Mouse (Mus musculus): ENCODE data around the gene Ttll11. TPM values are rescaled to one million over a fixed set of nuclear protein-coding genes. Genes with fewer than 3 reads are reported as not detected.

The Ttll11 gene
- polyA plus RNA-seq, 1 experiment from 2014 or later: 0.75 TPM

- no peak overlapping the region for H3K4me3 ChIP-seq (ENCODE audit: low read length)
- H3K4me2 ChIP-seq (replicated peaks; ENCODE audit: low read depth, low read length): no peak overlapping the region
- ATAC-seq (ENCODE audit: low FRiP score, low TSS enrichment): no peak
- 98% methylated on average over 2 of the region's 2 CpGs for WGBS
- H3K4me1 ChIP-seq (ENCODE audit: insufficient read depth, low read length): no peaks in the 10 kb centered on the region
- no peak overlapping the region for H3K27ac ChIP-seq (ENCODE audit: low read length)
- H3K27me3 ChIP-seq (ENCODE audit: insufficient read depth, low read length): no peaks in the 10 kb centered on the region
- H3K9me3 ChIP-seq (ENCODE audit: low read length): peaks cover 2% of the 10 kb centered on the region; the same call in 1 of the 2 replicates
- H3K36me3 ChIP-seq (ENCODE audit: insufficient read depth, low read length): no peaks in the 10 kb centered on the region
- H3K9ac ChIP-seq (replicated peaks; ENCODE audit: low read length): no peak overlapping the region
Observed at GRCm38 (mm10) chr2:35801759-35802158, 178.0 kb downstream of the Ttll11 start.

- Histone ChIP-seq H3K27me3 (ENCODE audit: insufficient read depth, low read length) (no peaks in the 10 kb centered on the region), H3K4me2 (replicated peaks; ENCODE audit: low read depth, low read length) (no peak overlapping the region), H3K9me3 (ENCODE audit: low read length) (peaks cover 2% of the 10 kb centered on the region; the same call in 1 of the 2 replicates), H3K27ac (ENCODE audit: low read length) (no peak overlapping the region), H3K36me3 (ENCODE audit: insufficient read depth, low read length) (no peaks in the 10 kb centered on the region), H3K4me3 (ENCODE audit: low read length) (no peak overlapping the region), H3K4me1 (ENCODE audit: insufficient read depth, low read length) (no peaks in the 10 kb centered on the region), H3K9ac (replicated peaks; ENCODE audit: low read length) (no peak overlapping the region)
- ATAC-seq (ENCODE audit: low FRiP score, low TSS enrichment): peak; percentile 57; the same call in 1 of the 2 replicates
- WGBS: 75% methylated on average over 6 of the region's 6 CpGs
Observed at GRCm38 (mm10) chr2:35799073-35799472, 180.6 kb downstream of the Ttll11 start.

- Histone ChIP-seq H3K4me3 (ENCODE audit: low read length) (no peak overlapping the region), H3K4me1 (ENCODE audit: insufficient read depth, low read length) (no peaks in the 10 kb centered on the region), H3K4me2 (replicated peaks; ENCODE audit: low read depth, low read length) (no peak overlapping the region), H3K27ac (ENCODE audit: low read length) (no peak overlapping the region), H3K27me3 (ENCODE audit: insufficient read depth, low read length) (no peaks in the 10 kb centered on the region), H3K9ac (replicated peaks; ENCODE audit: low read length) (no peak overlapping the region), H3K9me3 (ENCODE audit: low read length) (peaks cover 2% of the 10 kb centered on the region; the same call in 1 of the 2 replicates), H3K36me3 (ENCODE audit: insufficient read depth, low read length) (no peaks in the 10 kb centered on the region)
- 20% methylated on average over 8 of the region's 8 CpGs for WGBS
- ATAC-seq (ENCODE audit: low FRiP score, low TSS enrichment): peak; percentile 76
Observed at GRCm38 (mm10) chr2:35797998-35798397, 181.7 kb downstream of the Ttll11 start.

- Histone ChIP-seq H3K27ac (ENCODE audit: low read length) (no peak overlapping the region), H3K27me3 (ENCODE audit: insufficient read depth, low read length) (no peaks in the 10 kb centered on the region), H3K4me1 (ENCODE audit: insufficient read depth, low read length) (no peaks in the 10 kb centered on the region), H3K4me3 (ENCODE audit: low read length) (no peak overlapping the region), H3K9ac (replicated peaks; ENCODE audit: low read length) (no peak overlapping the region), H3K4me2 (replicated peaks; ENCODE audit: low read depth, low read length) (no peak overlapping the region), H3K9me3 (ENCODE audit: low read length) (no peaks in the 10 kb centered on the region), H3K36me3 (ENCODE audit: insufficient read depth, low read length) (no peaks in the 10 kb centered on the region)
- 83% methylated on average over 27 of the region's 27 CpGs for WGBS
- ATAC-seq (ENCODE audit: low FRiP score, low TSS enrichment): no peak
Observed at GRCm38 (mm10) chr2:35789362-35790326, 190.1 kb downstream of the Ttll11 start.

GRCm38 (mm10) chr2:35785877-35786276 lies 193.8 kb downstream of the Ttll11 start:
- ATAC-seq (ENCODE audit: low FRiP score, low TSS enrichment): no peak
- H3K27me3 ChIP-seq (ENCODE audit: insufficient read depth, low read length): no peaks in the 10 kb centered on the region
- WGBS: 84% methylated on average over 7 of the region's 7 CpGs
- no peaks in the 10 kb centered on the region for H3K4me1 ChIP-seq (ENCODE audit: insufficient read depth, low read length)
- H3K4me3 ChIP-seq (ENCODE audit: low read length): no peak overlapping the region
- H3K9ac ChIP-seq (replicated peaks; ENCODE audit: low read length): no peak overlapping the region
- H3K27ac ChIP-seq (ENCODE audit: low read length): no peak overlapping the region
- no peaks in the 10 kb centered on the region for H3K36me3 ChIP-seq (ENCODE audit: insufficient read depth, low read length)
- no peak overlapping the region for H3K4me2 ChIP-seq (replicated peaks; ENCODE audit: low read depth, low read length)
- H3K9me3 ChIP-seq (ENCODE audit: low read length): no peaks in the 10 kb centered on the region

- Histone ChIP-seq H3K4me2 (replicated peaks; ENCODE audit: low read depth, low read length) (no peak overlapping the region), H3K4me3 (ENCODE audit: low read length) (no peak overlapping the region), H3K27me3 (ENCODE audit: insufficient read depth, low read length) (no peaks in the 10 kb centered on the region), H3K4me1 (ENCODE audit: insufficient read depth, low read length) (no peaks in the 10 kb centered on the region), H3K9me3 (ENCODE audit: low read length) (no peaks in the 10 kb centered on the region), H3K27ac (ENCODE audit: low read length) (no peak overlapping the region), H3K36me3 (ENCODE audit: insufficient read depth, low read length) (no peaks in the 10 kb centered on the region), H3K9ac (replicated peaks; ENCODE audit: low read length) (no peak overlapping the region)
- 52% methylated on average over 10 of the region's 10 CpGs for WGBS
- ATAC-seq (ENCODE audit: low FRiP score, low TSS enrichment): no peak
Observed at GRCm38 (mm10) chr2:35783368-35783767, 196.3 kb downstream of the Ttll11 start.

GRCm38 (mm10) chr2:35779266-35779665 lies 200.4 kb downstream of the Ttll11 start:
- WGBS: 87% methylated on average over 5 of the region's 5 CpGs
- Histone ChIP-seq H3K36me3 (ENCODE audit: insufficient read depth, low read length) (no peaks in the 10 kb centered on the region), H3K4me3 (ENCODE audit: low read length) (no peak overlapping the region), H3K9me3 (ENCODE audit: low read length) (no peaks in the 10 kb centered on the region), H3K9ac (replicated peaks; ENCODE audit: low read length) (no peak overlapping the region), H3K27ac (ENCODE audit: low read length) (no peak overlapping the region), H3K4me2 (replicated peaks; ENCODE audit: low read depth, low read length) (no peak overlapping the region), H3K27me3 (ENCODE audit: insufficient read depth, low read length) (no peaks in the 10 kb centered on the region), H3K4me1 (ENCODE audit: insufficient read depth, low read length) (no peaks in the 10 kb centered on the region)
- no peak for ATAC-seq (ENCODE audit: low FRiP score, low TSS enrichment)

GRCm38 (mm10) chr2:35776935-35777334 lies 202.8 kb downstream of the Ttll11 start:
- Histone ChIP-seq H3K4me3 (ENCODE audit: low read length) (no peak overlapping the region), H3K4me2 (replicated peaks; ENCODE audit: low read depth, low read length) (no peak overlapping the region), H3K9me3 (ENCODE audit: low read length) (no peaks in the 10 kb centered on the region), H3K27ac (ENCODE audit: low read length) (no peak overlapping the region), H3K4me1 (ENCODE audit: insufficient read depth, low read length) (no peaks in the 10 kb centered on the region), H3K36me3 (ENCODE audit: insufficient read depth, low read length) (no peaks in the 10 kb centered on the region), H3K27me3 (ENCODE audit: insufficient read depth, low read length) (no peaks in the 10 kb centered on the region), H3K9ac (replicated peaks; ENCODE audit: low read length) (no peak overlapping the region)
- WGBS: 84% methylated on average over 9 of the region's 9 CpGs
- no peak for ATAC-seq (ENCODE audit: low FRiP score, low TSS enrichment)

- Histone ChIP-seq H3K4me1 (ENCODE audit: insufficient read depth, low read length) (no peaks in the 10 kb centered on the region), H3K4me2 (replicated peaks; ENCODE audit: low read depth, low read length) (no peak overlapping the region), H3K36me3 (ENCODE audit: insufficient read depth, low read length) (no peaks in the 10 kb centered on the region), H3K9ac (replicated peaks; ENCODE audit: low read length) (no peak overlapping the region), H3K27ac (ENCODE audit: low read length) (no peak overlapping the region), H3K9me3 (ENCODE audit: low read length) (no peaks in the 10 kb centered on the region), H3K27me3 (ENCODE audit: insufficient read depth, low read length) (no peaks in the 10 kb centered on the region), H3K4me3 (ENCODE audit: low read length) (no peak overlapping the region)
- WGBS: 39% methylated on average over 5 of the region's 5 CpGs
- no peak for ATAC-seq (ENCODE audit: low FRiP score, low TSS enrichment)
Observed at GRCm38 (mm10) chr2:35775651-35776055, 204.1 kb downstream of the Ttll11 start.

GRCm38 (mm10) chr2:35770541-35770940 lies 209.2 kb downstream of the Ttll11 start:
- Histone ChIP-seq H3K27me3 (ENCODE audit: insufficient read depth, low read length) (no peaks in the 10 kb centered on the region), H3K27ac (ENCODE audit: low read length) (no peak overlapping the region), H3K9me3 (ENCODE audit: low read length) (no peaks in the 10 kb centered on the region), H3K9ac (replicated peaks; ENCODE audit: low read length) (no peak overlapping the region), H3K36me3 (ENCODE audit: insufficient read depth, low read length) (no peaks in the 10 kb centered on the region), H3K4me3 (ENCODE audit: low read length) (no peak overlapping the region), H3K4me2 (replicated peaks; ENCODE audit: low read depth, low read length) (no peak overlapping the region), H3K4me1 (ENCODE audit: insufficient read depth, low read length) (0 out of 2 replicates have a peak, but pooled peaks cover 6% of the 10 kb centered on the region)
- ATAC-seq (ENCODE audit: low FRiP score, low TSS enrichment): no peak
- 83% methylated on average over 2 of the region's 2 CpGs for WGBS
